Mouse (Mus musculus) ES-E14 (cell line): Measurements from ENCODE around the gene Kidins220. TPM values are rescaled to one million over a fixed set of nuclear protein-coding genes. Genes with fewer than 3 reads are reported as not detected.

ENCODE experiments used
- DNase-seq: peaks from one replicate; pipeline ENCODE4 v3.0.0-alpha.2; 2013; ENCODE audit warnings: low read depth, low spot score
- H3K27ac ChIP-seq: 2 replicates; pipeline ENCODE4 v1.5.1; 2012; ENCODE audit warnings: low read depth, mild to moderate bottlenecking, low read length, moderate library complexity, mixed read lengths; ENCODE audit not compliant: poor library complexity, insufficient read depth, severe bottlenecking
- H3K36me3 ChIP-seq: 2 replicates; pipeline ENCODE4 v1.6.1; 2012; ENCODE audit warnings: mild to moderate bottlenecking, low read length, moderate library complexity, mixed read lengths; ENCODE audit not compliant: control insufficient read depth, poor library complexity, insufficient read depth, severe bottlenecking
- H3K4me1 ChIP-seq, 2 experiments: fragments of 150-350 bp in 1 of 2; sonication (generic) in 1 of 2; 2 replicates each; pipeline ENCODE4 v1.6.1; 2012; ENCODE audit warnings: low read length in 2 of 2, mild to moderate bottlenecking in 1 of 2, mixed read lengths in 1 of 2; ENCODE audit not compliant: control insufficient read depth in 2 of 2, insufficient read depth in 2 of 2, poor library complexity in 1 of 2
- H3K4me3 ChIP-seq, 2 experiments: fragments of 150-350 bp in 1 of 2; sonication (generic) in 1 of 2; 2 replicates each; pipeline ENCODE4 v1.5.1; 2012; ENCODE audit warnings: low read length in 2 of 2, low read depth in 1 of 2, mild to moderate bottlenecking in 1 of 2, mixed read lengths in 1 of 2; ENCODE audit not compliant: insufficient read depth in 1 of 2, poor library complexity in 1 of 2, severe bottlenecking in 1 of 2
- H3K9ac ChIP-seq: 2 replicates; pipeline ENCODE4 v1.6.1; 2012; ENCODE audit warnings: low read depth, mild to moderate bottlenecking, low read length, mixed read lengths; ENCODE audit not compliant: poor library complexity, insufficient read depth, severe bottlenecking
- H3K9me3 ChIP-seq: fragments of 150-350 bp; sonication (generic); 2 replicates; pipeline ENCODE4 v1.6.1; 2012; ENCODE audit warnings: low read depth, mild to moderate bottlenecking, low read length; ENCODE audit not compliant: control insufficient read depth, insufficient read depth
- CHD2 ChIP-seq: IDR thresholded peaks from 2 replicates; pipeline ENCODE4 v1.6.1; 2014; ENCODE audit warnings: mild to moderate bottlenecking, low read depth, low read length, inconsistent platforms
- HCFC1 ChIP-seq: IDR thresholded peaks from 2 replicates; pipeline ENCODE4 v1.6.1; 2012; ENCODE audit warnings: low read length, inconsistent platforms, borderline replicate concordance; ENCODE audit not compliant: insufficient read depth
- MAFK ChIP-seq: IDR thresholded peaks from 2 replicates; pipeline ENCODE4 v1.6.1; 2014; ENCODE audit warnings: mild to moderate bottlenecking, low read depth, low read length, inconsistent platforms; ENCODE audit not compliant: insufficient read depth
- ZC3H11A ChIP-seq: IDR thresholded peaks from 2 replicates; pipeline ENCODE4 v1.6.1; 2012; ENCODE audit warnings: low read depth, mild to moderate bottlenecking, inconsistent platforms, low read length, borderline replicate concordance
- ZNF384 ChIP-seq: IDR thresholded peaks from 2 replicates; pipeline ENCODE4 v1.6.1; 2012; ENCODE audit warnings: low read depth, low read length, inconsistent platforms
- in situ Hi-C, 2 experiments: fragments of 600-800 bp; cut with MboI; formaldehyde crosslinking; loops; one replicate each; pipeline ENCODE4 v1.15.1; 2025; ENCODE audit warnings: low sequenced_read_pairs in 2 of 2, inconsistent platforms in 1 of 2; ENCODE audit not compliant: unreplicated experiment in 2 of 2
- total RNA-seq: library from RNA; depleted of rRNA; stranded (reverse); fragments of 300-350 nt; gene quantifications from 2 replicates; pipeline ENCODE4 v1.2.3, GENCODE M21; 2012

Gene Kidins220
- total RNA-seq, 1 experiment, result 26.1 TPM

- H3K4me1 ChIP-seq, result peaks cover 0 to 9% of the 10 kb centered on the region in 2 experiments; a peak in 2 of 4 replicates
- in situ Hi-C loops, result no loop called here
- no peaks in the 10 kb centered on the region for H3K9me3 ChIP-seq
- no peak overlapping the region for H3K9ac ChIP-seq
- H3K27ac ChIP-seq, result no peak overlapping the region
- 0 out of 2 replicates have a peak, but pooled peaks cover 3% of the 10 kb centered on the region for H3K36me3 ChIP-seq
- TF ChIP-seq ZNF384 (no peak), MAFK (peak; percentile 95)
- H3K4me3 ChIP-seq, result no peak overlapping the region
- DNase-seq, result peak; percentile 42
Measured at GRCm38 (mm10) chr12:25054963-25055362, 80.2 kb downstream of the Kidins220 start.

GRCm38 (mm10) chr12:25059487-25060200 is 84.9 kb downstream of the Kidins220 start:
- Histone ChIP-seq H3K9ac (no peak overlapping the region), H3K27ac (no peak overlapping the region), H3K4me1 (peaks cover 2 to 8% of the 10 kb centered on the region in 2 experiments; a peak in 1 of 4 replicates), H3K4me3 (no peak overlapping the region), H3K9me3 (no peaks in the 10 kb centered on the region), H3K36me3 (0 out of 2 replicates have a peak, but pooled peaks cover 3% of the 10 kb centered on the region)
- in situ Hi-C loops, result no loop called here
- DNase-seq, result no peak
- TF ChIP-seq ZC3H11A (no peak), CHD2 (no peak), ZNF384 (no peak), MAFK (peak; percentile 19; the same call in 1 of the 2 replicates), HCFC1 (no peak)

GRCm38 (mm10) chr12:25060901-25061300 is 86.2 kb downstream of the Kidins220 start:
- Histone ChIP-seq H3K27ac (no peak overlapping the region), H3K36me3 (0 out of 2 replicates have a peak, but pooled peaks cover 3% of the 10 kb centered on the region), H3K9ac (no peak overlapping the region), H3K4me1 (peaks cover 2 to 5% of the 10 kb centered on the region in 2 experiments; a peak in 1 of 4 replicates), H3K9me3 (no peaks in the 10 kb centered on the region), H3K4me3 (no peak overlapping the region)
- in situ Hi-C loops, result no loop called here
- TF ChIP-seq MAFK, result no peak
- no peak for TF ChIP-seq ZC3H11A
- TF ChIP-seq HCFC1, result no peak
- no peak for TF ChIP-seq CHD2
- no peak for TF ChIP-seq ZNF384
- no peak for DNase-seq

GRCm38 (mm10) chr12:25062264-25062663 is 87.5 kb downstream of the Kidins220 start:
- no peak for DNase-seq
- TF ChIP-seq MAFK, result no peak
- no peak for TF ChIP-seq ZNF384
- TF ChIP-seq ZC3H11A, result no peak
- no peak for TF ChIP-seq CHD2
- no peak for TF ChIP-seq HCFC1
- no peak overlapping the region for H3K4me3 ChIP-seq
- H3K36me3 ChIP-seq, result 0 out of 2 replicates have a peak, but pooled peaks cover 3% of the 10 kb centered on the region
- in situ Hi-C loops, result no loop called here
- H3K9ac ChIP-seq, result no peak overlapping the region
- peaks cover 2 to 5% of the 10 kb centered on the region in 2 experiments; a peak in 1 of 4 replicates for H3K4me1 ChIP-seq
- H3K27ac ChIP-seq, result no peak overlapping the region
- no peaks in the 10 kb centered on the region for H3K9me3 ChIP-seq
